Mouse (Mus musculus) lung, postnatal 25 days (tissue): Measurements from ENCODE around the gene Scgb2b15.
"Not testable (repeated sequence)": the region's sequence is repeated elsewhere in the genome, so short reads cannot be mapped to it uniquely, and the experiment has no call there.

ENCODE experiments used
- DNase-seq: peaks from one replicate; pipeline ENCODE4 v3.0.0; 2022; ENCODE audit warnings: low spot score

Scgb2b15 gene

DNA sequence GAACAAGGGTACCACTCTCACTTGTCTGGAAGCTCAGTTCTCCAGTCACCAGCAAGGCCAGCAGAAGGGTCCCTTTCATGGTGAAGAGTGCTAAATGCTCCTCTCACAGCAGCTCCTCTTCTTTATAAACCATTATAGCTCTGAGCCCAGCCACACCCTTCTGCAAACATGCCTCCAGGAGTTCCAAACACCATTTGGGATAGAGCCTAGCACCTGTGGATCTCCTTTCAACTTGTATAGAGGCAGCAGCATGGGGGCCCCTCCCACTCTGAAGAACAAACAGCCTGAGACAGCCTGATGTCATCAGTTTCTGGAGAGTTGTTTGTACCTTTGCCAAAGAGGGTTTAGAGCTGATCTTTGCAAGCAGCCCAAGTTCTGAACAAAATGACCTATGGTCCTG, at the start of gene Scgb2b15:
TSS of gene Scgb2b15 (minus strand) at position 101 of the 400 bp plus-strand sequence.
- DNase-seq = not testable (repeated sequence)

DNA sequence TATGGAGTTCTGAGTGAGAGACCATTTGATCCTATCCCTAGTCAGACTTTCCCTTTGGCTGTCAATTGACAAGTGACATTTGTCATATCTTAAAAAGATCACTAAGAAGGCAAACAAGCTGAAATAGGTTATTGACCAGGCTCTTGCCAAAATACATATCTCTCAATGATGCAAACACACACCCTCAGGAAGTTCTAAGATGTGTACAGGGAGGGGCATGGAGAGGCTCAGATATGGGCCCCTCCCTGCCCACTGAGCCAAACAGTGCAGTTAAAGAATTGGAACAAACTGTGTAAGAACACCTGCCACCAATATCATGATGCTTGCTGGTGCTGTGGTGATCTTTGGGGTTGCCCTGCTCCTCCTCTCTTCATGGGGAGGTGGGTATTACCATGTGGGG, 6.8 kb upstream of the Scgb2b15 start, which contains the start of gene Scgb1b15:
TSS of gene Scgb1b15 (plus strand) at position 301 of the 400 bp plus-strand sequence.
- not testable (repeated sequence) for DNase-seq
